Mouse (Mus musculus) olfactory bulb, adult 2 months (tissue): ENCODE data around the gene L3hypdh.

ENCODE experiments used
- CTCF ChIP-seq: fragments of 200-500 bp; IDR thresholded peaks from 2 replicates; pipeline ENCODE4 v1.5.1; 2012; ENCODE audit warnings: low read depth, mild to moderate bottlenecking, low read length, moderate library complexity; ENCODE audit not compliant: insufficient read depth
- POLR2A ChIP-seq: fragments of 200-500 bp; IDR thresholded peaks from 2 replicates; pipeline ENCODE4 v1.6.1; 2012; ENCODE audit warnings: mild to moderate bottlenecking, low read depth, low read length, moderate library complexity; ENCODE audit not compliant: insufficient read depth

DNA sequence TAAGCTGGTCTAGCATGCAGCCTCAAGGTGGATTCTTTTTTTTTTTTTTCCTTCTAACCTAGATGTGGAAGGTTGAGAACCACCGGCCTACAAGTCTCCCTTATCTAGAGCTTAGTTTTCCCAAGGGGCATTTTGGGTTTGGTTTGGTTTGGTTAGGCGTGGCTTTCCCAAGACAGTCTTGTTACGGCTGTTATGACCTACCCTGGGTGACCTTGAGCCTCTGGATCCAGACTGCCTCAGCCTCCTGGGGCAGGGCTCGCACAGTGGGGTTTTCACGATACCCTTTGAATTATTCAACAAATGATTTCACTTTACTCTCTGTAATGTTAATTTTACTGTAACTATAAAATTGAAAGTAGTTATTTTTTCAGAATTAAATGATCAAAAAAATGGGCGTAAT, 17.5 kb upstream of the L3hypdh start:
- no peak for TF ChIP-seq POLR2A
- TF ChIP-seq CTCF: no peak
